Mouse (Mus musculus) liver, postnatal 0 days (tissue): ENCODE measurements around the gene Tmem156.

Source experiments
- CTCF ChIP-seq: sonication (generic); IDR thresholded peaks from 2 replicates; pipeline ENCODE4 v1.5.1; 2016; ENCODE audit warnings: antibody characterized with exemption, low read depth
- EP300 ChIP-seq: IDR thresholded peaks from 2 replicates; pipeline ENCODE4 v1.6.1; 2016; ENCODE audit warnings: antibody characterized with exemption, low read depth, mild to moderate bottlenecking

DNA sequence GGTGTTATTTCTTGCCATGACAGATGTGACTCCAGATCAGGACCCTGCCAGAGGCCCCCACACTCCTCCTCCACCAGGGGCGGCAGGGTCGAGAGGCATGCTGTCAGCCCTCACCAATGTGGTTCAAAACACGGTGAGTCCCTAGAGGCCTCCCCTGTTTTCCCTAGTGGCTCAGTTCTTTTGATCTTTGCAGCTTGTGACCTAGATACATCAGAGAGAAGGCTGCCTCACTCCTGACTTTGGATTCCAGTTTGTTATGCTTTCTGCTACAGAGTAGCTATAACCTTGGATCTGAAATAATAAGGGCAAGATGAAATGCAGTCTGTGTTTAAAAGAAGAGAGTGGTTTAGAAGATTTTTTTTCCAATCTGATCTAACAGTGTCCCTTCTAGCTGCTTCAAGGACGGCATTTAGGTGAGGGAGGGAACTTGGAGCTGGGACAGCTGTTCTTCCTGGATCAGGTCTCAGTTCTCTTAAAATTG is 85.9 kb downstream of the Tmem156 start:
- TF ChIP-seq CTCF (no peak), EP300 (no peak)
